Mouse (Mus musculus): ENCODE results near the gene Ttc30a1. TPM values are rescaled to one million over a fixed set of nuclear protein-coding genes. Genes with fewer than 3 reads are reported as not detected.

Ttc30a1 gene
- total RNA-seq (2022) = 1 to 10 TPM; 3.2 to 4.4 (median 4.2) TPM

DNA sequence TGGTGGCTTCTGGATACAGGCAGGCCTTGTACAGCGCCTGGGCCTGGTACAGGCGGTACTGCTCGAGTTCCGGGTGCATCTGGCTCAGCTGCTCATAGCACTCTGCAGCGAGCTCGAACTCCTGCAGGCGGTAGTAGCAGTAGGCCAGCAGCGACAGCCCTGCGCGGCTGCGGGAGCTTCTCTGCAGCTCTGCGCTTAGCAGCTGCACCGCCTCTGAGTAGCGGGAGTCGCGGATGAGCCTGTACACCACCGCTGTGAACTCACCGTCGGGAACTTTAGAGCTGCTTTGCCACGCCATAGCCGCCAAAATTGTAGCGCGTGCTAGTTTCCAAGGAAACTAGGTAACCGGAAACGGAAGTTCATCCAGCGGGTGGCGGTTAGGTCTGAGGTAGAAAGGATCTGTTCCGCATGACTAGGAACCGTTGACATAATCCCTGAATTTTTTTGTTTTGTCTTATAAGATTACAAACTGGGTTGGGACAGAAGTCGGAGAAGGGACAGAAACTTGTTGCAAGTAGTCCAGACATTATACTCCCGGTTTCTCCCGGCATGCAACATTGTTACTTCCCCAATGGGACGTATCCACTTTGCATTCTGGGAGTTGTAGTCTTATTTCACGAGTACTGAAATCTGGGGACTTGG is at the start of gene Ttc30a1:
Ttc30a1 (minus strand) TSS at position 528 of the 642 bp plus-strand sequence.
- DNase-seq (ENCODE audit: low spot score) = peak; percentile 93

- no peak for DNase-seq (ENCODE audit: low spot score)
Measured at GRCm38 (mm10) chr2:76030080-76030479, 48.3 kb upstream of the Ttc30a1 start.

GRCm38 (mm10) chr2:76029081-76029901 is 47.5 kb upstream of the Ttc30a1 start:
- DNase-seq (ENCODE audit: low spot score) = no peak

DNA sequence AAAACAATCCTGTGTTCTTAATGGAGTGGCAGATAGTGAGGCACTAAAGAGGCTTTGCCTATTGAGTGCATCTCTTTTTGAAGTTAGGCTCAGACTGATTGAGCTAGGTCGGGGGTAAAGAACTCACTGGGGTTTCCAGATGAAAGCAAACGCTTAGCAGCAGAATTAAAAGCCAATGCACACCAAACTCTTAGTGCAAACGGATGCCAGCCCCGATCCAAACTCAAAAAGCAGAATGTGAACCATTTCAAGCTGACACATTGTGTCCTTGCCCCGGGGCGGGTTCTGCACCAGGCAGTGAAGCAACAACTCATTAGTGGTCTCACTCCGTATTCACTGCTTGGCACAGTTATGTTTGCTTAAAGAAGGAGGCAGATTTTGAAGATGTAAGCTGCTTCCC is 35.1 kb upstream of the Ttc30a1 start:
- no peak for DNase-seq (ENCODE audit: low spot score)

DNA sequence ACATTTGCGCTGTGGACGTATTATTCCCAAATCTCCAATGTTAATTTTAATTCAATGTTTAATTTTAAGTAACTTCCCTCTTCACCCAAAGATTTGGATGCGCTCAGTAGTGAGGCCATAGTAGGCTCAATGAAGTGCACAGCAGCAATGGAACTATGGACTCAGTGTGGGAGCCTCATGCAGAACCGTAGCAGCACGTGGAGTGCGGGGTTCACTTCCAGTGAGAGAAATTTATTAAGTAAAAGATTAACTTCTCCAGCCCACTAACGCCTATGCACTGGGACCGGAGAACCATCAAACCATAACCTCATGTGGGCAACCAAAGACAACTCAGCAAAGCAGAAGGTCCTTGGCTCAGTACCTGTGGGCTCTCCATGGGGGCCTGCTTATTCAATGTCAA is 34.4 kb upstream of the Ttc30a1 start:
- DNase-seq (ENCODE audit: low spot score) = no peak

- DNase-seq (ENCODE audit: low spot score) = no peak
Measured at GRCm38 (mm10) chr2:76015460-76015859, 33.7 kb upstream of the Ttc30a1 start.

DNA sequence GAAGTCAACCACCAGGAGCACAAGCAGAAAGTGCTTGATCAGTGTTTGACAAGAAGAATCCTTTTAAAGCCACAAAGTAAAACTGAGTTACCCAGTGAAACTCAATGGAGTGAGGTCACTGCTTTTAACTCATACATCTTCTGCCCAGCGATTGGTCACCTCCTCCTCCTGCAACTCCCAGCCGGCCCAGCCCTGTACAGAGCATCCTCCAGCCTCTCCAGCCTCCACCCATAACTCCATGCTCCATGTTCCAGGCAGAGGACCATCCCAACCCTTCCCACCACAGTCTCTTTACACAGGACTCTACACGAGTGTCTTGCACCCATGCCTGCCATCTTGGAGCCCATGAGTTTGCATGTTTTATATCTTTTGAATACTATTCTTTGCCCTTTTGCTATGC is 32.9 kb upstream of the Ttc30a1 start:
- no peak for DNase-seq (ENCODE audit: low spot score)

- no peak for DNase-seq (ENCODE audit: low spot score)
Measured at GRCm38 (mm10) chr2:76006194-76006593, 24.4 kb upstream of the Ttc30a1 start.

- DNase-seq (ENCODE audit: low spot score) = no peak
Measured at GRCm38 (mm10) chr2:76002899-76003298, 21.1 kb upstream of the Ttc30a1 start.

DNA sequence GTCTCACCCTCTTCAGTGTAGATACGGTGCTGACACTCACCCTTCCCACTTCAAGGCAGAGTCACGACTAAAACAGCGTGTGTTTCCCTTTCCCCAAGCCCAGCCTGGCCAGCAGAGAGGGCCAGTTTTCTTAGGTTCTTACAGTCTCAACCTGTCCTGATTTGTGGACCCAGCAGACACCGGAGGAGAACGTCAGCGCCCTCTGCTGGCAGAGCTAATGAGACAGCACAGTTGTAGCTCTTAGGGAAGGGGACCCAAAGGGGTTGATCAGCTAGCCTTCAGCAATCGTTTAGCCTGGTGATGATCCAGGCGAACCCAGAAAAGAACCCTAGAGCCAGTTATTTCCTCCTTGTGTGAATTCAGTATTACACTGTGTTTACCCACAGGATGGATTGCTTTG is 19.6 kb upstream of the Ttc30a1 start:
- DNase-seq (ENCODE audit: low spot score) = no peak

GRCm38 (mm10) chr2:75999636-76000035 is 17.9 kb upstream of the Ttc30a1 start:
- no peak for DNase-seq (ENCODE audit: low spot score)

DNA sequence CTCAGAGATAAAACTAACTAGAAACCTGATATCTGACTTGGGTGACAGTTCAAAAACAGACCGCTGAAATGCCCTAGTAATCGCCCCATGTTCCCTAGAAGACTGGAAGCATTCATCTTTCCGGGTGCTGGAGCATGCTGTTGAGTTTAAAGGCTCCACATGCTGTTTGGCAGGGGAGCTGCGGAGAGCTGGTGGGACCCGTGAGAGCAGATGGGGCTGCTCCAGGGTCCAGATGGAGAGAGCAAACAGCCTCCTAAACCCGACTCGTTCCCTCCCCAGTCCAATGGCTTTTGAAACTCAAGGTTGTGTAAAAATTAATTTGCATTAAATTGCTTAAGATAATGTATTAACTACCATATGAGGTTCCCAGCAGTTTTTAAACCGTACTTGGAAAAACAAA is 16.9 kb upstream of the Ttc30a1 start:
- no peak for DNase-seq (ENCODE audit: low spot score)

GRCm38 (mm10) chr2:75997726-75998125 is 16.0 kb upstream of the Ttc30a1 start:
- no peak for DNase-seq (ENCODE audit: low spot score)

DNA sequence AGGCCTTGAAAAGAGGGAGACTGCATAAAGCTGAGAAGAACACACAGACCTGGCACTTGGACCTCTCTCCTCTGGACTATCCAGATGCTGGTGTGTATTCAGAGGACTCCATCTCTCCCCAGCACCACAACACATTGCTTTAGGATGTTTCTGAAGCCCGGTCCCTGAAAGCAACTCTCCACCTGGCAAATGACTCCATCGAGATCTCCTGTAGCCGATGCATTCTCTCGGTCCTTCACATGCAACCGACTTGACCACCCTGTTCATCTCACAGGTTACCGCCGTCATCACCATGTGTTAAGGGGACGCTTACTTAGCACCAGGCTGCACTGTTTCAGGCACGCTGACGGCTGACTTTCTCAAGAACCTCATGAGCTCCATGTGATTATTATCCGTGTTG is 13.1 kb upstream of the Ttc30a1 start:
- DNase-seq (ENCODE audit: low spot score) = no peak

DNA sequence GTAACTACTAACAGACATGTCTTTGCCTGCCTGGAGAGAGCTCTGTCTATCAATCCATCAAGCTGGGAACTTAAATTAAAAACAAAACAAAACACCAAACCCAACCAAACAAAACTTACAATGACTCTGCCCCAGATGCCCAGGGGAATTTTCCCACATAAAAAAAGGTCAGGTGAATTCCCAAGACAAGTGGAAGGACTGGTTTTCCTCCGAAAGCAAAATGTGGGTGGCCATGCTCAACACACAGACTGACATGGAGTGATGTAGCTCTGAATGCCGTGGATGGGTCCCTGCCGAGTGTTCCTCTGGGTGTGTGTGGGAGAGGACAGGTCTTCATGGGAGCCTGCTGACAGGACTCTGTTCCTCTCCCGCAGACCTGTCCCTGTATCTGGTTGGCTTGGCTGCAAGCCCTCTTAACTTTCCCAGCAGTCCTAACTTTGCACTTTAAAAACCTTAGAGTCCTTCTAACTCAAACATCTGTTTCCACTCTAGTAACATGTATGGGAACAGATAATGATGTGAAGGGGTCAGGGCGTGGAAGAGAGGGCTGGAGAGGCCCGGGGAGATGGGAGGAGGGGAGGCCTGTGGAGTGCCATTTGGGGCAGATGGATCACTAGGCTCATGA is 9.9 kb upstream of the Ttc30a1 start:
- DNase-seq (ENCODE audit: low spot score) = no peak

GRCm38 (mm10) chr2:75990885-75991539 is 9.2 kb upstream of the Ttc30a1 start:
- DNase-seq (ENCODE audit: low spot score) = peak; percentile 50

GRCm38 (mm10) chr2:75989694-75990093 is 7.9 kb upstream of the Ttc30a1 start:
- no peak for DNase-seq (ENCODE audit: low spot score)

- DNase-seq (ENCODE audit: low spot score) = no peak
Measured at GRCm38 (mm10) chr2:75988779-75989363, 7.1 kb upstream of the Ttc30a1 start.

- DNase-seq (ENCODE audit: low spot score) = no peak
Measured at GRCm38 (mm10) chr2:75988378-75988777, 6.6 kb upstream of the Ttc30a1 start.

DNA sequence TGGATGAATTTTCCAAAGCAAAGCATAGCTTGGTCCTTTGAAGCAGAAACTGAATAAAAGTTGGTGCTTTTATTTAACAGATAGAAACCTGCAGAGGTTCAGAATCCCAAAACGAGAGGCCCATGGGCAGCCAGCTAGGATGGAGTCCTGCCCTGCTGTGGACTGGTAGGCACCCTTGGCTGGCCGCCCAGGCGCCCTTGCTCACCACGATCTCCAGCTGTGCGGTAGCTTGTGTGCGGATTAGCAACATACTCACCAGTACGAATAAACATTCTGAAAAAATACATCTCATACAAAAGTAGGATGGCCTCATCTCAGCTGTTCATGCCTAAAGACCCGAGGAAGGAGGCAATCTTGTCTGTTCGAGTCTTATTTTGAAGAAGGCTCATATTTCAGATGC is 6.0 kb upstream of the Ttc30a1 start:
- DNase-seq (ENCODE audit: low spot score) = no peak

- peak; percentile 32 for DNase-seq (ENCODE audit: low spot score)
Measured at GRCm38 (mm10) chr2:75985124-75985523, 3.4 kb upstream of the Ttc30a1 start.

DNA sequence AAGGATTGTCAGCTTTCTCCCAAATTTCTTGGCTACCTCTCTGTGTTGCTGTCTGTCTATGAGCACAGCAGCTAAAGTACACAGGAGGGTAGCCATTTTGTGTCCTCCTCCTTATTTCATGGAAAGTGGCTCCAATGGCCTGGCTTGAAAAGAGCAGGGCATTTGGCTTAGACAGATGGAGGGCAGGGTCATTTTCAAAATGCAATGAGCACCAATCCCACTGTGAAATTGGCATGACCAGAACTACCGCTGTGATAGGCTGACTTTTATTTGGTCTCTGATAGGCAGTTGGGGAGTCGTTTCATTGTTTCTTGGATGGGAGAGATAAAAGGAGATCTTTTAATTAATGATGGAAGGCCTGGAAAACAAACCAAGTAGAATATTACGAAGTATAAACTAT is 2.1 kb upstream of the Ttc30a1 start:
- no peak for DNase-seq (ENCODE audit: low spot score)
